Mouse (Mus musculus): ENCODE results near the gene Dpy19l1.

Gene Dpy19l1

DNA sequence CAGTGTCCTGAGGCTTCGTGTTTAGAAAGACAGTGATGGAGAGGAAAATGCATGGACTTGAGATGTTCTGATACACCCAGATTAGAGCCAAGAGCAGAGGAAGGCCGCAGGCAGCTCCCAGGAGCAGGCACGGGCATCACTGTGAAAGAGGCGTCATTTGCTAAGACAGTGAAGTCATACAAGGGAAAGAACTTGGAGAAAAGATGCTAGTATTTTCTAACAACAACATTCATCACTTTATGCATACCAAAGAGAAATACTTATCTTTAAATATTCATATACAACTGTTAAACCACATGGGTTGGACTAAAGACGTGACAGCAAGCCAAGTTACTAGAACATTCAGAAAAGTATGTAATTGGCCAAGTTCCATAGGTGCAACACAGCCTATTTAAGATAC, 35.8 kb downstream of the Dpy19l1 start:
- DNase-seq, result no peak

DNA sequence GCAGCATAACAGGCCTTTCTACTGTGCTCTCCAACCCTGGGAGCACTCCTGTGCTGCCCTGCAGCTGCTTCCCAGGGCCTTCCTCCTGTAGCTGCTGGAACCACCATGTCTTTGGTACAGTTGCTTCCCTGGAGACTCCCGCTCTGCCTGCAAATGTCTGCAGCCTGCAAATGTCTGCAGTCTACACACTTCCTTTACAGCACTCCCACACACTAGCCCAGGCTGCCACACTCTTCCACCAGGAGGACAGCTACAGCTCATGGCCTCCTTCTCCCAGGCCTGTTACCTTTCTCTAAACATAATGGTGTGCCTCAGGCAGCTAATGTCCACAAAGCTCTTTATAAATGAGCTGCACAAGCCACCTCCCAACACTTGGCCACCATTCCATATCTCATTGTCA, 36.3 kb downstream of the Dpy19l1 start:
- no peak for DNase-seq

DNA sequence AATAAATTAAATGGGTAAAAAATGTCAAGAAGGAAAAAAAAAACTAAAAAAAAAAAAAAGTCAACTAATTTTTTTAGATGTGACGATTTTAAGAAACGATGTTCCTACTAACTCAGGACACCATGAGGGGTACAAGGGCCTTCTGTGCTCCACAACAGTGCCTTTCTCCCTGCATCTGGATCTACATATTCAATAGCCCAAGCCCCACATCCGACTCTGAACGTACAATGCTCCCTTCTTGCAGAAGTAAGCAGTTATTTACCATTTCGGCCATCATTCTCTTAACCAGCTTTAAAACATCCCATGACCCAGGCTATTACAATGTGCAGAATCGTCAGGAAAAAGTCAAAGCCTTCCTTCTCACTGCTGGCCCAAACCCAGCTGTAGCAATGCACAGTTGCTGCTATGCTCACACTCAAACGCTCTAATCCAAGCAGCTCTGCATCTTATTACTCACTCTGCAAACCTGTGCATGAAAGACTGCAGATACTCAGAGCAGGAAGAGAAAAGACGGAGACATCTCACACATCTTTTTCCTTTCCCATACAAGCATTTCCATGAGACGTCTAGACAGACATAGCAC, 41.5 kb downstream of the Dpy19l1 start:
- no peak for DNase-seq

DNA sequence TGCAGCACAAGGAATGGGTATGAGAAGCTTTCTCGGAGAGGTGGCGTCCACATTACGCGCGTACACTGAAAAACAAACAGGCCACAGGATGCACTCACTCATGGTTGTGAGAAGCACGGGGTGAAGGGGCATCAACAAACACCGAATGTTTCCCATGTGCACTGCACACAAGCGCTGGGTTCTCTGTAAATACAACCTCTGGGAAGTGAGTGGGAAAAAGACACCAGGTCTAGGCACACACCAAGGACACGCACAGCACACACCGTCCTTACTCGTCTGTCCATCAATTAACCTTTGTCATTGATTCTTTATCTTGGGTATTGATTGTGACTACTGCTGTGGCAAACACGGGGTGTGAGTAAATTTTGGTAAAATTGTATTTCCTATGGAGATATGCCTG, 49.1 kb downstream of the Dpy19l1 start:
- DNase-seq, result no peak

DNA sequence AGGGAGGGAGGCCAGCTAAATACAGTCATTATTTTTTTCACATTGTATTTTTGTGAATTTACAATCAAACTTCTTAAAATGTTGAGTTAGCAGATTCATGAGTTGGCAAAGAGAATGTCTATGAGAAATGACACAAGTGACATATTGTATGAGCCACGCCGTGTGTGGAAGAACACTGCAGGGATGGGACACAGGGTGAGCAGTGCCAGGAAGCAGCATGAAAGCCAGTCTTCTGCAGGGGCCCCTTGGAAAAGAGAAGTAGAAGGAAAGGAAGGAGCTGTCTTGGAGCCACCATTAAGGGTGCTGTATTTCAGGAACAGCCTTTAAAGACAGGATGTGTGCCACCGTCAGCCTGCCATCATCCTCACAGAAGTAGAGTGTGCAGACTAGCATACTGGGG, 52.0 kb downstream of the Dpy19l1 start:
- DNase-seq, result no peak

DNA sequence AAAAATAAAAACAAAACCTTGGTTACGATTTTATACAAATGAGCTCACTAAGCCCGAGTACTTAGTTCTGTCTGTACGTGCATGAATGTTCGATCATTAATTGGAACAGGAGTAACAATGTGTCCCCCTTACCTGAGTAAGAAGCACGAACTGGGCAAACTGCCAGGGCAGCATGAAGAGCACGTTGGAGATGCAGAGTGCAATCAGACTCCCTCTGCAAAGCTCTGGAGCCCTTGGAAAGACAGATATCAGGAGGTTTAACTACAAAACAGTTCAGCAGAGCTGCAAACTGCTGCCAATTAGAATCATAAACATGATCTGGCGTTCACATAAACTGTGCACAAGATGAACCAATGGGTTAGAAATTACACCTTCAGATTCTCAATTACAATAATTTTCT, 52.4 kb downstream of the Dpy19l1 start:
- DNase-seq, result no peak

DNA sequence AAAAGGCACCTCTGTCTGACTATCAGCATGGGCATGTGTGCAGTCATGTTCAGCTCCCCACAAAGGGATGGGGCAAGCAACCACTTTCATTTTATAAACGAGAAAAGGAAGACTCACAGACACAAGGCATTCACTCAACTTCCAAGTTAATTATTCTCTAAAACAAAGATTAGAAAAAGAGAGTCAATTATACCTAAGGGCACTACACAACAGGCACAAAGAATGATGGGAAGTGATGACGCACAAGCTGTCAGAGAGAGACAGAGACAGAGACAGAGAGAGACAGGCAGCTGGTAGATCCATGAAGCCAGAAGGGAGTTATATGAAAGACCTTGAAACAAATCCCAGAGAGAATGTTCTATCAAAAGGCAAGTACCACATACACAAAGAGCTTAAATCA, 68.0 kb downstream of the Dpy19l1 start:
- no peak for DNase-seq

DNA sequence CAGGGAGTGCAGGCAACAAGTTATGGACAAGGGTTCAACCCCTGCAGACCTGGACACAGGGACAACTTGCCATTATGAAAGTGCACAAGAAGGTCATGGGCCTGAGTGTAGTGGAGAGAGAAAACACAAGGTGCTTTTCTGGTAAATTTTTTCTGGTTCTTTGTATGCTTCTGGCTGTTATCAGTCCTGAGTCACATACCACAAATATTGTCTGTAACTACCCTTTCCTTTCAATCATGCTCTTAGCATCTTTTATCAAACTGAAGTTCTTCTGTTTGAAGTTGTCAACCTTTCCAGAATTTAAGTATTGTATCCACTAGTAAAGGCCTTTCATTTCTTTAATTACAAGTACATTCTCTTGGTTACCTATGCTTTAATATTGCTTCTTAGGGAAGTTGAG, 73.2 kb downstream of the Dpy19l1 start:
- no peak for DNase-seq

DNA sequence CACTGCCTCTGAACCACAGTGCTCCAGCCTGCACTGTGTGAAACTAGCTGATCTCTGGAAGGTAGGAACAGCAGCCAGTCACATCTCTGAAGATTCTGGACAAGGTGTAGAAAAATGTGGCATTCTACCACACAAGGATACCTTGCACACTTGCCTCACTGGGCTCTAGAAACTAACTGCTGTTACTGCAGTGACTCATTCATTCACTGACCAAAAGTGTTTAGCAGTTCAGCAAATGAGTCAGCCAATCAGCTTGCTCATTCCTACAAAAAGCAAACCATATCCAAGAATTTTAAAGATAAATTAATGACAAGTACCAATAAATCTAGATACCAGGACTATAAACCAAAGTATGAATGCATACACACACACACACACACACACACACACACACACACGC, 77.3 kb downstream of the Dpy19l1 start:
- DNase-seq, result no peak

DNA sequence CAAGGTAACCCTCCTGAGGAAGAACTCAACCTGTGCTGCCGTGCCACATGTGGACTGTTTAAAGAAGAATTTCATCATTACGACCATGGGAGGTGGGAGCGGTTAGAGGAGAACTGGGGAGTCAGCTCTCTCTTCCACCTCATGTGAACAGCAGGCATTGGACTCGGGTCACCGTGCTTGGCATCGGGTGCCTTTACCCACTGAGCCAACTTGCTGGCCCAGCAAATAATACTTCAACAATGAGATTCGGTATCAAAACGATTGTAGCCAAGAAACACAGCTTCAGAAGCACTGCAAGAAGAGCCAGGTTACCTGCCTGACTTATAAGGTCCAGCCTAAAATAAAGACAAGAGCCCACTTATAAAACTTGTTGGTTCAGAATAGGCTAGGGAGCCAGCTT, 79.7 kb downstream of the Dpy19l1 start:
- no peak for DNase-seq

DNA sequence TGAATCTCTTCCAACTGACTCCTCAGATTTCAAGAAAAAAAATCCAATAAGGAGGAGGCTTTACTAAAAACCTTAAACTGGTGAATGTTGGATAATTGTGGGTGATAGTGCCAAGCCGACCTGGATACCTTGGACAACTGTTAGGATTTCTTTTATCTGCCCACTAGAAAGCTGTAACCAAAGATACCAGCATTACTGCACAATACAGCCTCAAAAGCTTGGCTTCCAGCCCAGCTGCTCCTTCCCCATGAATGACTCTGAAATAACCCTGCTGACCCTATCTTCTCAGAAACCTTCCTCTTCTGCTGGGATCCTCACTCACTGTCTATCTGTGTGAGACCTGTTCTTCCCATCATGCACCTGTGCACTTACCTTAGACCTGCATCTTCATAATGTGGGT, 81.1 kb downstream of the Dpy19l1 start:
- no peak for DNase-seq

DNA sequence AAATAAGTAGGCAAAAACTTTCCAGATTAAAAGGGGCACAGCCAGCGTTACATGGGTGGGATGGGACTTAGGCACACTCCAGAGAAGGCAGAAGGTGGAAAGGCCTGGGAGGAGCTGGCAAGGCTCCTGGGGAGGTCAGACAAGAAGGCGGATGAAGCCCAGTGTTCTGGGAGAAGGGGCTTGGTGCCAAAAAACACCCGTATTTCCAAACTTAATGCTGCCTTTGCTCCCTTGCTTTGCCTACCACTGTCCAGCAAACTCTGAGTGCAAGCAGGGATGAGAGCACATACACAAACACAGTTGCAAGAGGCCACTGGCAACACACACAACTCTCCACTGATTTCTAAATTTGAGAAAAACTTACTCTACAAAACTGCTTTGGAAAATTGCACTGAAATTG, 81.7 kb downstream of the Dpy19l1 start:
- DNase-seq, result no peak

DNA sequence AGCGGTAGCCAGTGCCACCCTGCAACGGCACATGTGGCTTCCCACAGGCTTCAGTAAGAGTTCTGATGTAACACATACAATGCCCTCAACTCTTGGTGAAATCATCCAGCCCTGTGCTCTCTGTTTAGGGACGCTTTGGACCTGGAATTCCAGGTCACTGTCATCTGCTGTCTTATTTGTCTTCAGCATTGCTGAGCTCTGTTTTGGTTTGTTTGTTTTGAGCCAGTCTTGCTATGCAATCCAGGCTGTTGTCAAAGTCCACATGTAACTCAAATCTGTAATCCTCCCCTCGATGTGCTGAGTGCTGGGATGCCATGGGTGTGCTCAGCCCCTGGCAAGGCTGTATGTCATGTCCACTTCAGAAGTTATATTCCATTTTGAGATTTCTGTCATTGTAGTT, 82.8 kb downstream of the Dpy19l1 start:
- no peak for DNase-seq

DNA sequence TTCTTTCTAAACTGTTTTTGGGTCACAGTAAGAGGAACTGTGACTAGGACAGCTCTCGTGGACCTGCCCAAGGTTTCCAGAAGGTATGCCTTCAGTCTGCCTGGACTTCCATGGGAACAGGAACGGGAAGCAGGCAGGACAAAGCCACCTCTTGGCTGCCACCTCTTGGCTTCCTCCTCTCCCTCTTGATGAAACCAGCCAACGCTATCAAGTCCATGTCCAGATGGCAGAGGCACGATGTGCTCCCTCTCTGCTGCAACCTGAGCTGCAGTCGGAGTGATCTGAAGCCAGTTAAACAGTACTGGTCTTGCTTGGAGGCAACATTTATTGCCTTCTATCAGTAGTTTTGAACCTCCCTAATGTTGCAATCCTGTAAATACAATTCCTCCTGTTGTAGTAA, 84.7 kb downstream of the Dpy19l1 start:
- no peak for DNase-seq

DNA sequence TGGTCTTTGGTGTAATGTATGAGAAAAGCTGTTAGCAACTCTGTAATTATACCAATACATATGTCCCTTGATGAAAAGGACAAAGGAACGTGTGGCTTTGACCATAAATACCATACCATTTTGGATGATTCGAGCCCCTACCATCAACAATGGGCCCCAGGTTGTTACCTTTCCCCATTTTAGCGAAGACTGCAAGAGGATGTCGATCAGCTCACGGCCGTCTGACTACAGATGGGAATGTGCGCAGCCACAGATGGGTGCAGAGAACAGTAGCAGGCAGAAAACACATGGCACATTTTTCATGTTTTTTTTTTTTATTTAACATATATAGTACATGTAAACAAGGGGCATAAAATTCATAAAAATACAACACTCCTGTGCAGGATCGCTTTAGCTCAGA, 91.5 kb downstream of the Dpy19l1 start:
- no peak for DNase-seq

DNA sequence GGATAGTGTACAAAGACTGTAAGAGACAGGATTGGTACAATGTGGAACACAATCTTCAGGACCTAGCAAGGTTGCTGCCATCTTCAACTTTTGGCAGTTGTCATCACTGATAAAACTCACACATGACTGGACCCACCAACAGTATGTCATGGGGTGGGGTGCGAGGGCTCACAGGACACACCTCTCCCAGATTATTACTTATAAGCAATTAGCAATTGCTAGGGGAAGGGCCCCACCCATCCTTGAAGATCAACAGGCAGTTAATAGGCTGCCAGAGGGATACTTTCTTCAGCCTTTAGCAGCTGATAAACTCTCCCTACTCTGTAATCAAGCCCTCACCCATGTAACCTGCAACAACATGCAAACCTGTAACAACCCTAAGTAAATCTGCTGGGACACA, 92.5 kb downstream of the Dpy19l1 start:
- DNase-seq, result no peak

DNA sequence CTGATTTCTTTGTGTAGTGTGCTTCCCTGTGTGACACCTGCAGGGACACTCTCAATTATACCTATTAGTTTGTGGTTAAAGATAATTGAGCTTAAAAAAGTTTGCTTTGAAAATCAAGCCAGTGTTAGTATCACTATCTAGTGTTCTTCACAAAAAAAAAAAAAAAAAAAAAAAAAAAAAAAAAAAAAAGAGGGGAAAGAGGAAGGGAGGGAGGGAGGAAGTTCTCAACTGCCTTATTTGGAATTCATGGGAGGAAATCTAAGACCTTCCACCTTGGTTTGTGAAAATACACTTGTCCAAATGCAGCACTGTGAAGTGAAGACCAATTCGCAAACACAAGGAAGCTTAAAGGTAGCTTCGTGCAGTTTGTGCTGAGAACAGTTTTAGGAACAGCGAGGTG, 94.9 kb downstream of the Dpy19l1 start:
- no peak for DNase-seq

DNA sequence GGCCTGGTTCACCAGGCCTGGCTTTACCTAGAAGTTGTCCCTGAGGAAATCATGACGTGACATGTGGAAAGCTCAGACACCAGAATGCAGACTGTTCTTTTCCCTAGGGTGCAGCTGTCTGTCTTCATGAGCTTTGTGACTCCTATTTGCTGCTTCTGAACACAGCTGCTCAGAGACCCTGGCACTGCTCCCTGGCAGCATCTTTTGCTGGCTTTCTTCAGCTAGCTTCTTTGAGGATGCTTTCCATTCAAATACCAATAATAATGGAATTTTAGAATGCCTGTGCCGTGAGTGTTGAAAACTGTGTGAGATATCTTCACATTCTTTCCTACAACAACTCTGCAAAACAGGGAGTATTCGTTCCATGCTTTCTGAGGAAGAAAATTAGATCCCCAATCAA, 108.8 kb downstream of the Dpy19l1 start:
- no peak for DNase-seq

DNA sequence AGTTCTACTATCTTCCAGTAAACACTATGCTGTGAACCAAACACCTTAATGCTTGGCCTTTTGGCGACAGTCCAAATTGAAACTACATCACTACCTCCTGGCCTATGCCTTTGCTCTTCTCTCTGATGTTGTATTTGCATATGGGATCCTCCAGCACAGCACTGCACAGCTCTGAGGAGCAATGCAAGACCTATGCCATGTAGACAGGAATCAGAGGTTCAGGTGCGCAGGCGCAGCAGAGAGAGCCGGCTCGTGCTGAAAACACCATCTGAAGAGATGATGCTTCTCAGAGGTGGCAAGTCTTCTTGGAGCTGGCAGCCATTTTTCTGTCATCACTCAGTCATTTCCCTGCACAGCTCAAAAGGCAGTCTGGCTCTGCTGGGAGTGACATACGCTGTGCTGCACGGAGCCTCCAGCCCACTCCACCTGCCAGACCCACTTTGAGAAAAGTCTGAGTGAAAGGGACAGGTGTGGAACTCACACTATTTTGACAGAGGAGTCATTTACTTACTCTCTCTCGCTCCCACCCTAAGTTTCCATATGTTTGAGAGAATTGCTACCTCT, 112.1 kb downstream of the Dpy19l1 start:
- no peak for DNase-seq

DNA sequence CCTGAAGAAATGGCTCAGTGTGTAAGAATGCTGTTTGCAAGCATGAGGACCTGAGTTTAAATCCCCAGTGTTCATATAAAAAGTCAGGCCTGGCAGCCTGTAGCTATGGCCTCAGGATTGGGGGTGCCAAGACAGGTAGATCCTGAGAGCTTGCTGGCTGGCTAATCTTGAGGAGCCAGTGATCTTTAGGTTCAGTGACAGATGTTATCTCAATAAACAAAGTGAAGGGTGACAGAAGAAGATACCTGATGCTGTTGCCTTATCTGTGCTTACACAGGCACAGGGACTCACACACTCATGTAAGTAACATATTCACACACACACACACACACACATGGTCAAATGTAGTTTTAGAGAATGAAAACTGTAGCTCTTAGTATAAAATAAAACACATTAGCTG, 115.7 kb downstream of the Dpy19l1 start:
- no peak for DNase-seq

DNA sequence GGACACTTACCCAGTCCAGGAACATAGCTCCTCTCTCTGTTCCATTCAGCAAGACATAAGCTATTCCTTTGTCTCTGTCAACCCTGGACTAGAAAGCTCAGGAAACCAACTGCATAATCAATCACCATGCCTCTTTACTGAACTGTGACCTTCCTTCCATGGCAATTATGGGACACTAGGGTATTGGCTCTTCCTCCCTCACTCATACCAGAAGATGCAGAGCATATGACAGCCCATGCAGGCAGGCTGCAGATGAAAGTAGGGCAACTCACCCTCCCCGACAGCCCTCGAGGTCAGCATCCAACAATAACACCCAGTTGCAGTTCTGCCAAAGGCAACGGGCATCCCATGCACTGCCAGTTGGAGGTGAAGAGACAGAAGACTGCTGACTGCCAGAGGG, 123.6 kb downstream of the Dpy19l1 start:
- DNase-seq, result no peak

DNA sequence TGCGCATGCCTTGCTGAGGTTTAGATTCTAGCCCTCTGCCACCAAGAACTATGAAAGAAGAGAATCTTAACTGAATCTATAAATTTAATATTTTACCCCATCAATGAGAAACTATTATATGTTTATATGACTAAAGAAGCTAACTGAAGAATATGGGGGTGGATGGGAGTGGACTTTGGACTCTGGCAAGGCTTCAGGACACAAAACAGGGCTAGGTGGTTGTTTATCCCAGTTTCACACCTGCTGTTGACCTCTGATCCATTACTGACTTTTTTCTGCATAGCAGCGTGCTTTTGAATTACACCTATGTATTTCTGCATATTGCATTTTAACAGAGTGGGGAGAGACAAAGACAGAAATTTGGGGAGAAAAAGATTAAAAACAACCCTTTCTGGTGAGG, 124.1 kb downstream of the Dpy19l1 start:
- DNase-seq, result no peak
